Mouse (Mus musculus) left cerebral cortex, adult 2 months (tissue): ENCODE results near the gene Ptprn2. TPM values are rescaled to one million over a fixed set of nuclear protein-coding genes. Genes with fewer than 3 reads are reported as not detected.
A peak's percentile ranks its signal among the peaks of the same experiment; 100 is the strongest.

Experiments used
- DNase-seq, 2 experiments: peaks; one replicate each; pipeline ENCODE4 v3.0.0; 2021 to 2022; ENCODE audit warnings: low spot score in 2 of 2, mixed read lengths in 1 of 2; ENCODE audit errors: extremely low spot score in 1 of 2
- H3K27ac ChIP-seq: fragments of 200-600 bp; 2 replicates; pipeline ENCODE4 v1.8.1; 2022
- H3K4me3 ChIP-seq: fragments of 200-600 bp; 2 replicates; pipeline ENCODE4 v1.8.1; 2022
- CTCF ChIP-seq: fragments of 200-600 bp; IDR thresholded peaks from 2 replicates; pipeline ENCODE4 v1.8.1; 2022; ENCODE audit warnings: antibody characterized with exemption, mild to moderate bottlenecking, moderate library complexity
- intact Hi-C: fragments of 180-260 bp; cut with DNase I; formaldehyde crosslinking; loops from one replicate; pipeline ENCODE4 v1.15.1; 2025
- long read RNA-seq, 2 experiments: library from polyadenylated mRNA; stranded (forward); transcript quantifications; one replicate each; pipeline ENCODE4 v2.0.0; 2021; ENCODE audit warnings: borderline mapping rate in 2 of 2
- total RNA-seq, 2 experiments: library from RNA; stranded (reverse); gene quantifications; 2 replicates each; pipeline ENCODE4 v1.2.3; 2021

Ptprn2 gene
- total RNA-seq: 100 to 1,000 TPM; 339 to 346 TPM
- long read RNA-seq, experiment 1, partial matches to known transcripts: 16 of 24 reads
- long read RNA-seq, experiment 1, other reads (novel, unspliced or antisense): 5 of 24 reads
- long read RNA-seq, experiment 2, full-length matches to known transcripts: 2 of 9 reads
- long read RNA-seq, experiment 2, partial matches to known transcripts: 0 of 9 reads
- long read RNA-seq, experiment 2, other reads (novel, unspliced or antisense): 7 of 9 reads

DNA sequence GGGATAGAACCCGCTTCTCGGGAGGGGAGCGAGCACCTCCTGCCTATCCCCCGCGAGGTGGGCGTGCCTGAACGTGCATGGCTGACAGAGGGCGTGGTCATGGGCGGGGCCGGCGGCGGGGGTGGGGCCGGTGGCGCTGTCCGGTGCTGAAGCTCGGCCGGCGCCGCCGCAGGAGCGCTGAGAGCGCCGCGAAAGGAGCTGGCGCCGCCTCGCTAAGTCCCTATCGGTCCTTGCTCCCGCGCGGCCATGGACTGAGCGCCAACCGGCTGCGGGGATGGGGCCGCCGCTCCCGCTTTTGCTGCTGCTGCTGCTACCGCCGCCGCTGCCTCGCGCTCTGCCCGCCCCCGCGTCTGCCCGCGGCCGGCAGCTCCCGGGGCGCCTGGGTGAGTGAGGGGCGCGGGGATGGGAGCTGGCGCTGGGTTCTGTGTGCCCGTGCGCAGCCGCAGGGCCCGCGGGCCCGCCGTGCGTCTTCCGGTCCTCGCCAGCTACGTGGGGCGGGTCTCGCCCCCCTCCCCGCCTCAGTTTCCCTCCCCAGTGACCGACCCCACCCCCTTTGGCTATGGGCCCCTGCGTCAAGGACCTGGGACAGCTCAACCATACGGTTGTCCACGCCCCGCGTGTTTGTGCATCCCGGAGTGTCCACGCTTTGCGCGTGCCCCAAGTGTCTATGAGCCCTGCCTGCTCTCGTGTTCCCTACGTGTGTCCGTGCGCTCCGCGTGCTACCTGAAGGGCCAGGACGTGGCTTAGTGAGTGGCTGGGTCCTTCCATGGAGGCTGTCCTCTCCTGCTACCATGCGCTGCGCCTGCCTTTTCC, at the start of gene Ptprn2:
Ptprn2 (plus strand) TSS at position 130 of the 813 bp plus-strand sequence.
- H3K27ac ChIP-seq: peak within 1 kb of the TSS; percentile 92
- H3K4me3 ChIP-seq: peak within 1 kb of the TSS; percentile 86
- intact Hi-C loops: loop anchor here (1.0 to 5.0 kb wide), 4 partner anchors 97 to 203 kb away; partner anchors contain the start of gene Esyt2
- no peak for TF ChIP-seq CTCF
- DNase-seq: peak; percentile 74 to 78

DNA sequence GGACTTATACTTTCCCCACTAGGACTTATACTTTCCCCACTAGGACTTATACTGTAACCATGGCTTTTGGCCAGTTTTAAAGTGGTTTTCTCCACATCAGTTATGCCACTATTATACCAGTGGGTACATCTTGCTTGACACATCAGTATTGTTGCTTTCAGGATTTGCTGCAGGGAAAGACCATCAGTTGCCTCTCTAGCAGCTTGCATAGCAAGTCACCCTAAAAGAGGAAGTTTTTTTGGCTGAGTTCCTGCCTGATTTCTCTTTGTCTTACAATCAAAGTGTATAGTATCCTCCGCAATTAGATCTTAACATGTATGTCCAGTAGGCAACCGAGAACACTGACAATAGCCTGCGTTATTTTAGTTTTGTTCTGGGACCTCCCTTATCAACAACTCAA, 49.4 kb upstream of the Ptprn2 start:
- intact Hi-C loops: no loop called here
- DNase-seq: no peak
- TF ChIP-seq CTCF: no peak
- Histone ChIP-seq H3K4me3 (no peak overlapping the region), H3K27ac (no peak overlapping the region)

DNA sequence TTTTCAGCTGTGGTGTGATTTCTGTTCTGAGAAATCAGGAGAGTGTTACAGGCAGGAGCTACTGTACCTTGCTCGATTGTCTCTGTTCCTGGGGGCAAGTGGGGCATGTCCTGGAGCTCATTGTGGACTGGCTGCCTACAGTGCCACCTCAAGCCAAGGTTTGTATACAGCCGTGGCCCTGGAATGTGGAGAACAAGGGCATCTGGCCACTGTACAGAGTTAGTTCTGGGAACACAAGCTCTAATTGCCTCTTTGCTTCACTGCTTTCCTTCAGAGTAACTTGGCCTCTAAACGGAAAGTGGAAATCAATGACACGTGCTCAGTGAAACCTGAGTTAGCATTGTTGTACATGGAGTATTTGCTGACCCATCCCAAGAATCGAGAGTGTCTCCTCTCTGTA, 46.9 kb upstream of the Ptprn2 start:
- Histone ChIP-seq H3K27ac (no peak overlapping the region), H3K4me3 (no peak overlapping the region)
- intact Hi-C loops: no loop called here
- no peak for DNase-seq
- TF ChIP-seq CTCF: no peak

DNA sequence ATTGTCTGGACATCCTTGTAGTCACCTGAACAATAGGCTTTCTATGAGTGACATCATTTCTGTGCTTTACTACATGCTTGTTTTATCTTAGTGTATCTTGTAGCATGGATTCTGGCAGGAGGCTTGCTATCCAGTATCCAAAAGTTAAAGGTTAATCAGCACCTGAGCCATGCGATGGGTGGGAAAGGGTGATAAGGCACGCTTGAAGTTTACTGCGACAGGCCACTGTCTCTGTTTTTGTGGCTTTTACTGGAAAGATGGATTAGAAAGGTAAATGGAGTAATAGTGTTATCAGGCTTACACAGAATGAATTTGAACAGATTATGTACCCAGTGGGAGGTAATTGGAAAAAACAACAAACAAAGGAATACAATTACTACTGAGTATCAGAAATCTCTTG, 43.3 kb upstream of the Ptprn2 start:
- DNase-seq: no peak
- intact Hi-C loops: no loop called here
- Histone ChIP-seq H3K4me3 (no peak overlapping the region), H3K27ac (no peak overlapping the region)
- no peak for TF ChIP-seq CTCF

- TF ChIP-seq CTCF: no peak
- Histone ChIP-seq H3K27ac (no peak overlapping the region), H3K4me3 (no peak overlapping the region)
- DNase-seq: no peak
- intact Hi-C loops: no loop called here
These were observed 36.0 kb upstream of the Ptprn2 start for GRCm38 (mm10) chr12:116449536-116449935.

GRCm38 (mm10) chr12:116460379-116461065, 25.0 kb upstream of the Ptprn2 start:
- no peak overlapping the region for H3K4me3 ChIP-seq
- DNase-seq: no peak
- no peak overlapping the region for H3K27ac ChIP-seq
- intact Hi-C loops: no loop called here
- no peak for TF ChIP-seq CTCF

- Histone ChIP-seq H3K4me3 (no peak overlapping the region), H3K27ac (no peak overlapping the region)
- TF ChIP-seq CTCF: no peak
- intact Hi-C loops: no loop called here
- DNase-seq: no peak
These were observed 18.5 kb upstream of the Ptprn2 start for GRCm38 (mm10) chr12:116467030-116467429.

DNA sequence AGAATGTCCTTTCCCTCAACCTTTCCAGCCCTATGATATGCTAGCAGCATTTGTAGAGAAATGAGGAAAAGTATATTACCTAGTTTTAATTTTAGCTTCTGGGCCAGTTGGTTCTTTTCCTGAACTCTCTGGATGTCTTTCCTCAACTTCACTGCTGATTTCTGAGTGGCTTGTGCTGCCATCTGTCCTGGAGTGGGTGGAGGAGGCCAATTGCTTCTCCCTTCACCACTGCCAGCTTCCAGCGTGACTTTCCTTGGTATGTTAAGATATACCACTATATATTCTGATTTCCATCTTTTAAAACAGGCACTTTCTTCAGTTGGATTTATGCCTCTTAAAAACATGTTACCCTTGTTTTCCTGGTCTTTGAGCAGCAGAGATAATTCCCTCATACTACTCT, 17.2 kb upstream of the Ptprn2 start:
- no peak for TF ChIP-seq CTCF
- intact Hi-C loops: no loop called here
- no peak overlapping the region for H3K4me3 ChIP-seq
- no peak for DNase-seq
- H3K27ac ChIP-seq: no peak overlapping the region

DNA sequence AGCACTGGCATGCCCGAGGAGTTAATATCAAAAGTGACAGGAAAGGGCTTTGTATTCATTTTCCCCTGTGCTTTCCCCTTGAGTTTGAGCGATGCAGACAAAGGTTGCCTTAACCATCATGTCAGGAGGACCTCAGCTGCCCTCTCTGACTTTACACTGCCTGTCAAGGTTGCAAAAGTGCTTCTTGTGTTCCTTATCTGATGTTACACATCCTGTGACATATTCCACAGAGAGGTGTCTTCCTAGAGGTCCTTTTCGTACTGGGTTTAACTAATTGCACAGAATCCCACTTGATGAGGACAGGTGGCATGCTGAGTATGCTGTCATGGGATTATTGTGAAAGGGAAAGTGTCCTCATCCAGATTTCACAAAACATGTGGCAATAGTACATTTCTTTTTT, 16.4 kb upstream of the Ptprn2 start:
- Histone ChIP-seq H3K27ac (no peak overlapping the region), H3K4me3 (no peak overlapping the region)
- intact Hi-C loops: no loop called here
- DNase-seq: no peak
- TF ChIP-seq CTCF: no peak

DNA sequence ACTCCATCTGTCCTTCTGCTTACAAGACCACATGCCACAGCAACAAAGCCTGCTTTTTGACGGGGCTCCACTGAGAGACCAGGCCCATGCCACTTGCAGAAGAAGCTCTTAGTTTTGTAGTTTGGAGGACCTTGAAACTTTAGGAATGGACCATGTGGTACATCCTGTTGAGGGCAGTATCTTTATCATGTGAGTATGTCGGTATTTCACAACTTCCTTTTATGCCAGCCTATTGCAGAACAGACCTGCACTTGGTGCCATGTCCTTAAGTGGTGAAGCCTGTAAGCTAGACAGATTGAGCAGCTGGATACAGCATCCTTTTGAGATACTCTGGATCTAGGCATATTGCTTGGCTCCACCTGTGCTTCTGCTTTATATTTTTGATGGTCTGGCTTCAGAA, 12.3 kb upstream of the Ptprn2 start:
- H3K27ac ChIP-seq: no peak overlapping the region
- no peak overlapping the region for H3K4me3 ChIP-seq
- no peak for DNase-seq
- TF ChIP-seq CTCF: no peak
- intact Hi-C loops: no loop called here

DNA sequence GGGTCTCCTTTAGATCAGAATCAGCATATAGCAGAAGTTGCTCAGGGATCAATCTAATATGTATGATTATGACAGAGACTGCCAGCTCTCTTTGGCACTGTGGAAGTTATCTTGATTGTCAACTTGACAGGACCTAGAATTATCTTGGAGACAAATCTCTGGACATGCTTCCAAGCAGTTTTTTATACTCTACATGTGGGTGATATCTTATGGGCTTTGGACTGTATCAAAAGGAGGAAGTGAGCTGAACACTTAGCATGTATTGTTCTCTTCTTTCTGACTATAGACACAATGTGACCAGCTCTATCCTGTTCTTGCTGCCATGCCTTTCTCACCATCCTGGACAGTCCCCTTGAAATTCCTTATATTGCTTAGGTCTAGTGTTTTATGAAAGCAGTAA, 11.8 kb upstream of the Ptprn2 start:
- intact Hi-C loops: no loop called here
- no peak for TF ChIP-seq CTCF
- no peak for DNase-seq
- Histone ChIP-seq H3K4me3 (no peak overlapping the region), H3K27ac (no peak overlapping the region)

DNA sequence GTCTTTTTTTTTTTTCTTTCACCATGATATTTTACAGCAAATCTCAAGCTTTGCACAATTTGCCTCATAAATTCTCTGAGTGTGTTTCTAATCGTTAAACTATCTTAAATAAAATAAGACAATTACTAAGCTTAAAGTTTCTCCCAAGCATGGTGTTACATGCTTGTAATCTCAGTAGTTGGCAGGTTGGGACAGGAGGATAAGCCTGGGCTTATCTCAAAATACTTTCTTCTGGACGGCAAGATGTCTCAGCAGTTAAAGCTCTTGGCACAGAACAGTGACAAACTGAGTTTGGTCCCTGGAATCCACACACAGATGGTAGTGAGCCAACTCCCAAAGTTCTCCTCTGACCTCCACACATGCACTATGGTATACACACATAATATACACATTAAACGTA, 10.8 kb upstream of the Ptprn2 start:
- Histone ChIP-seq H3K27ac (no peak overlapping the region), H3K4me3 (no peak overlapping the region)
- DNase-seq: no peak
- no peak for TF ChIP-seq CTCF
- intact Hi-C loops: no loop called here
